Mouse (Mus musculus) olfactory bulb, adult 2 months (tissue): ENCODE results near the gene Pou5f1.

ENCODE experiments used
- CTCF ChIP-seq: fragments of 200-500 bp; IDR thresholded peaks from 2 replicates; pipeline ENCODE4 v1.5.1; 2012; ENCODE audit warnings: low read depth, mild to moderate bottlenecking, low read length, moderate library complexity; ENCODE audit not compliant: insufficient read depth
- POLR2A ChIP-seq: fragments of 200-500 bp; IDR thresholded peaks from 2 replicates; pipeline ENCODE4 v1.6.1; 2012; ENCODE audit warnings: mild to moderate bottlenecking, low read depth, low read length, moderate library complexity; ENCODE audit not compliant: insufficient read depth

- TF ChIP-seq CTCF (no peak), POLR2A (no peak)
Observed at GRCm38 (mm10) chr17:35550143-35550494, 44.3 kb downstream of the Pou5f1 start.
